Mouse (Mus musculus) heart, embryonic 11.5 days (tissue): Measurements from ENCODE around the gene Pdlim7. TPM values are rescaled to one million over a fixed set of nuclear protein-coding genes. Genes with fewer than 3 reads are reported as not detected.

Source experiments
- ATAC-seq: fragments of 200-750 bp; cut with Nextera tagmentation; replicated peaks from 2 replicates; pipeline ENCODE4 v1.8.0; 2017; ENCODE audit warnings: moderate library complexity; ENCODE audit not compliant: insufficient number of reproducible peaks, low FRiP score, low TSS enrichment
- H3K27ac ChIP-seq: fragments of 300-500 bp; sonication (generic); 2 replicates; pipeline ENCODE4 v1.5.1; 2014; ENCODE audit warnings: mild to moderate bottlenecking, low read depth, low read length
- H3K27me3 ChIP-seq: fragments of 300-500 bp; sonication (generic); 2 replicates; pipeline ENCODE4 v1.6.1; 2014; ENCODE audit warnings: mild to moderate bottlenecking, low read length, mixed read lengths; ENCODE audit not compliant: control insufficient read depth, insufficient read depth
- H3K36me3 ChIP-seq: fragments of 300-500 bp; sonication (generic); 2 replicates; pipeline ENCODE4 v1.6.1; 2014; ENCODE audit warnings: mild to moderate bottlenecking, low read length, moderate library complexity, mixed read lengths; ENCODE audit not compliant: control insufficient read depth, insufficient read depth
- H3K4me1 ChIP-seq: fragments of 300-500 bp; sonication (generic); 2 replicates; pipeline ENCODE4 v1.6.1; 2014; ENCODE audit warnings: low read length; ENCODE audit not compliant: control insufficient read depth, insufficient read depth
- H3K4me2 ChIP-seq: fragments of 300-500 bp; sonication (generic); 2 replicates; pipeline ENCODE4 v1.6.1; 2014; ENCODE audit warnings: mild to moderate bottlenecking, moderate library complexity
- H3K4me3 ChIP-seq: fragments of 300-500 bp; sonication (generic); 2 replicates; pipeline ENCODE4 v1.5.1; 2014; ENCODE audit warnings: low read depth, low read length
- H3K9ac ChIP-seq: fragments of 300-500 bp; sonication (generic); 2 replicates; pipeline ENCODE4 v1.6.1; 2014; ENCODE audit warnings: mild to moderate bottlenecking, low read depth, low read length, moderate library complexity
- H3K9me3 ChIP-seq: fragments of 300-500 bp; sonication (generic); replicated peaks from 2 replicates; pipeline ENCODE4 v1.6.1; 2016; ENCODE audit warnings: low read length; ENCODE audit not compliant: control insufficient read depth
- WGBS: fragments of 180-500 bp; shearing (Covaris S2); extraction: QIAGEN DNeasy Blood & Tissue Kit; methylation state at CpG from one replicate; pipeline ENCODE4 v1.1.7; 2014; ENCODE audit not compliant: insufficient replicate concordance; 5-methylcytosine and 5-hydroxymethylcytosine counted together
- polyA plus RNA-seq: library from polyadenylated mRNA; unstranded; fragments of >200 nt; fragmentation: Nextera tagmentation; extraction: Ambion mirVana; gene quantifications from 2 replicates; pipeline ENCODE4 v1.2.1, GENCODE M21; 2014

Gene Pdlim7
- polyA plus RNA-seq = 439 and 451 TPM in 2 replicates

DNA sequence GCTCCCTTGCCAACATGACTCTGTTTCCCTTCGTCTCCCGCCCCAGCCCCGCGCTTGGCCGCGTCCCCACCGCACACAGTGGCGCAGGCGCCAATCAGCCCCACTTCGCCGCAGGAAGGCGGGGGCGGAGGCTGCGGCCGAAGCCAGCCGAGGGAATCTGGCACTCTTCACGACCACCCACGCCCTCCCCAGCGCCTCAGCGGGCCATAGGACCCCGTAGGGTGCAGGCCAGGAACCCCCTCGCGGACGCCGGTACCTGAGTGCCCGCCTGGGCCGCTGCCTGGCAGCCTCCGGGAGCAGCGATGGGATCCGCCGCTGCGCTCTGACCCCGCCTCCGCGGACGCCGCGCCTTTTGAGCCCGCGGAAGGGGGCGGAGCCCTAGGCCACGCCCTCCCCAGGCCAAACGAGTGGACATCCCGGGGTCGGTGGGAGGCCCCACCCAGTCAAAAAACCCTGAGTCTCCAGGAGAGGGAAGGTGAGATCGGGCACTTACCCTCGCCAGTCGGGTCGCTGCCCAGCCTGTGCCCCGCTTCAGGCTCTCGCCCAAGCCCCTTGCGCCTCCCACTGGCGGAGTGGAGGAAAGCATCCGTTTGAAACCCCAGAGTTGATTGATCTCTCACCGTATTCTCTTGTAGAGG lies at the start of gene Pdlim7:
TSS of gene Pdlim7 (minus strand) at position 566 of the 638 bp plus-strand sequence.
- Histone ChIP-seq H3K9me3 (no peaks in the 10 kb centered on the region), H3K36me3 (peaks cover 15% of the 10 kb centered on the region), H3K4me2 (peak within 1 kb of the TSS; percentile 69), H3K27me3 (peaks cover 9% of the 10 kb centered on the region), H3K9ac (peak within 1 kb of the TSS; percentile 99), H3K27ac (peak within 1 kb of the TSS; percentile 91), H3K4me1 (peaks cover 30% of the 10 kb centered on the region), H3K4me3 (peak within 1 kb of the TSS; percentile 98)
- under 1% methylated on average over 54 of the region's 55 CpGs for WGBS
- ATAC-seq = peak; percentile 43

DNA sequence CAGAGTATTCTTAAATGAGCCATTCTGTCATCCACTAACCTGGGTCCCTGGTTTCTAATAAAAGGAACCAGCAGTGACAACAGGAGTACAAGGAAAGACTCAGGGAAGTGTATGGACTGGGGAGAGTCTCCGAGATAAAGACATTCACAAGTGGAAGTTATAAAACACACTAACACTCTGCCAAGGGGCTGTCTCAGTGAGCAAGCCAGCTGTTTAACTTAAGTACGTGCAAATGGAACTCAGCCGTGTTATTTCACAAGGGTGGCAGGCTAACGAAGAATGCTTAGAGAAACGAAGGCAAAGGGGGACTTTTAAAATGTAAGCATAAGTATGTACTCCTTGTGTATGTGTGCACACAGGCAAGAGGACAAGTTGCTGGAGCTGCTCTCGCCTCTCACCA lies 44.0 kb upstream of the Pdlim7 start:
- no peaks in the 10 kb centered on the region for H3K27me3 ChIP-seq
- peaks cover 7% of the 10 kb centered on the region for H3K36me3 ChIP-seq
- no peaks in the 10 kb centered on the region for H3K9me3 ChIP-seq
- H3K4me1 ChIP-seq = no peaks in the 10 kb centered on the region
- no peak overlapping the region for H3K4me3 ChIP-seq
- H3K9ac ChIP-seq = no peak overlapping the region
- 82% methylated on average over 6 of the region's 6 CpGs for WGBS
- H3K4me2 ChIP-seq = no peak overlapping the region
- no peak for ATAC-seq
- H3K27ac ChIP-seq = no peak overlapping the region

DNA sequence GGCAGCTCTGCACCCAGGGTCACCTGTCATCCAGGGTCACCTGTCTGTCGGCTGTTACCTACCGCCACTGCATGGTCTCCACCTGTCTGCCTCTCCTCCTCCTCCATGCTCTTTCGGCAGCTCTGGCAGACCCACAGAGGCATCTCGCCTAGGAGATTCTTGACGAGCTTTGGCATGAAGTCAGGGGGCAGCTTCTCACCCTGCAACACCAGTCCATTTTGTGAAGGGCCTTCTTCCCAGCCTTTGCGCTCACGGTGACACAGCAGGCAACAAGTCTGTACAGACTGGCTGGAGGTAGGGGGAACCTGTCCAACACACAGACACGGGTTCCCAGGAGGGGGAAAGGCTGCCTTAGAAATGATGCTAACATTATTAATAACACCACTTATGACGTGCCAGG lies 42.4 kb upstream of the Pdlim7 start:
- Histone ChIP-seq H3K36me3 (peaks cover 3% of the 10 kb centered on the region; the same call in 1 of the 2 replicates), H3K9ac (no peak overlapping the region), H3K27me3 (no peaks in the 10 kb centered on the region), H3K27ac (no peak overlapping the region), H3K4me3 (no peak overlapping the region), H3K4me2 (no peak overlapping the region), H3K9me3 (no peaks in the 10 kb centered on the region), H3K4me1 (no peaks in the 10 kb centered on the region)
- no peak for ATAC-seq
- 89% methylated on average over 9 of the region's 9 CpGs for WGBS

DNA sequence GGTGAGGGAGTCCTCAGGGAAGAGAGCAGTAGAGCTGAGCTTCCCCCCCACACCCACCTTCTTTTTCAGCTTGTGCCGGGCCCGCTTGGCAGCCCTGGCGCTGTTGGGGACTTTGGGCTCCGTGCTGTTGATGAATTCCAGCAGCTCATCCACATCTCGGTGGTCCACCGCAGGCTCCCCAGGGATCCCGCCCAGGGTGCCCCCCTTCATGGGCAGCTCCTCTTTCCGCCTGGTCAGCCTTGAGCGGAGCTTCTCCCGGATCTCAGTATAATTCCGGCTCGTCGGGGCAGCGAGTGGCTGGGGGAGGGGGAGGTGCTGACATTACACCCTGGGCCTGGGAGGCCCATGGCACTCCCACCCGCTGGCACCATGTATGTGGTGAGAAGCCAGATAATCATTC lies 35.6 kb upstream of the Pdlim7 start:
- H3K9me3 ChIP-seq = no peaks in the 10 kb centered on the region

DNA sequence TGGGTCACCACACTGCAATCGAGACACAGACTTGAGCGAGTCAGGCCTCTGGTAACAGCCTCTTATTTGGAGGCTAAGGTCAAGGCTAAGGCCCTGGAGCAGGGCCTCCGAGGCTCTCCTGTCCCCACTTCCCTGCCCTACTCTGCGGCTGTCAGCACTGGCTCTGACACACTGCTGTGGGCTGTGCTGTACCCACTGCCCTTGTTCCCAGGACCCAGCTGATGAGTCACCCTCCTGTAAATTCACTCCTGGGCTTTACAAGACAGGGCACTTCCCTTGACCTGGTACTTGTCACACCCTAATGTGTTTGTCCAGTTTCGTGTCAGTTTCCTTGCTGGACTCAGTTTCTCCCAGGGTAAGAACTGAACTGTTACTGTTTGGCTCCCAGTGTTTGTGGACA lies 35.0 kb upstream of the Pdlim7 start:
- Histone ChIP-seq H3K9ac (no peak overlapping the region), H3K4me1 (no peaks in the 10 kb centered on the region)
- 82% methylated on average over 5 of the region's 5 CpGs for WGBS

More for the DNA sequence above, 35.6 kb upstream of the Pdlim7 start:
- Histone ChIP-seq H3K4me2 (no peak overlapping the region), H3K4me3 (no peak overlapping the region), H3K9ac (no peak overlapping the region), H3K4me1 (no peaks in the 10 kb centered on the region), H3K27me3 (no peaks in the 10 kb centered on the region), H3K36me3 (peaks cover 18% of the 10 kb centered on the region), H3K27ac (no peak overlapping the region)
- no peak for ATAC-seq
- WGBS = 83% methylated on average over 15 of the region's 15 CpGs

DNA sequence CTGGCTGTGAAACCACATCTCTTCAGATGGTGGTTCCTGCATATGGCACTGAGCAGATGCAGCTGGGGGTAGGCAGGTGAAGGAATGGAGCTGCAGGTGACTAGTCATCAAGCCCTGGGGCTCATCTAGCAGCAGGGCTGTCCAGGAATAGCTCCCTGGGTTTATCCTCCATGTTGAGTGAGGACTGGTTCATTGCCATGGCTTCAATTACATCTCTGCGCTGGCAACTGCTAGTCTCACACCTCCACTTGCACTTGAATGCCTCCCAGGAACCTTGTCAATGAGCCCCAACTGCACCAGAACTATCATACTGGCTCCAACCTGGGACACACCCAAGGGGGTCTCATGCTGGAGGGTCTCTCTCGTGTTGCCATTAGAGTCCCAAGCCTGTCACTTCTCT lies 34.4 kb upstream of the Pdlim7 start:
- Histone ChIP-seq H3K9ac (no peak overlapping the region), H3K9me3 (no peaks in the 10 kb centered on the region), H3K4me2 (no peak overlapping the region), H3K4me3 (no peak overlapping the region), H3K36me3 (peaks cover 21% of the 10 kb centered on the region), H3K27me3 (no peaks in the 10 kb centered on the region), H3K4me1 (no peaks in the 10 kb centered on the region), H3K27ac (no peak overlapping the region)
- 100% methylated on average over 2 of the region's 2 CpGs for WGBS
- no peak for ATAC-seq

More for the DNA sequence above, 35.0 kb upstream of the Pdlim7 start:
- Histone ChIP-seq H3K9me3 (no peaks in the 10 kb centered on the region), H3K27ac (no peak overlapping the region), H3K27me3 (no peaks in the 10 kb centered on the region), H3K4me3 (no peak overlapping the region), H3K36me3 (peaks cover 17% of the 10 kb centered on the region), H3K4me2 (no peak overlapping the region)
- no peak for ATAC-seq

DNA sequence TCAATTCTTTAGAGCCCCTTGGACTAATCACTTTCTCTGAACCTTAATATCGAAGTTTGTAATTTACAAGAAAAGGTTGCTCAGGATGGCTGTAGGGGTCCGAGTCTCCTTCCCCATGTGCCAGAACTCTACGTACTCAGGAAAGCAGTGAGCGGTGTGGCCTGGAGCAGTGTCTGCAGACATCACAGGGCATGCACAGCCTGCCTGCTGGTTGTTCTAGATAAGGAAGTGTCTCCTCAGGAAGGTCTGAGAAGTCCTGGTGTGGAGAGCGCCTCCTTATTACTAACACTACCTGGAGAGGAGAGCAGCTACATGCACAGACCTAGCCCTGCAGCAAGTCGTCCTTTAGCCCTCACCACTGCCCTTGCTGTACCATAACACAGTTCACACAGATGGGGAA lies 31.3 kb upstream of the Pdlim7 start:
- H3K36me3 ChIP-seq = peaks cover 35% of the 10 kb centered on the region
- no peak overlapping the region for H3K27ac ChIP-seq
- WGBS = 76% methylated on average over 6 of the region's 6 CpGs
- H3K9ac ChIP-seq = no peak overlapping the region
- no peaks in the 10 kb centered on the region for H3K27me3 ChIP-seq
- no peaks in the 10 kb centered on the region for H3K9me3 ChIP-seq
- no peak overlapping the region for H3K4me2 ChIP-seq
- no peaks in the 10 kb centered on the region for H3K4me1 ChIP-seq
- ATAC-seq = no peak
- H3K4me3 ChIP-seq = no peak overlapping the region

DNA sequence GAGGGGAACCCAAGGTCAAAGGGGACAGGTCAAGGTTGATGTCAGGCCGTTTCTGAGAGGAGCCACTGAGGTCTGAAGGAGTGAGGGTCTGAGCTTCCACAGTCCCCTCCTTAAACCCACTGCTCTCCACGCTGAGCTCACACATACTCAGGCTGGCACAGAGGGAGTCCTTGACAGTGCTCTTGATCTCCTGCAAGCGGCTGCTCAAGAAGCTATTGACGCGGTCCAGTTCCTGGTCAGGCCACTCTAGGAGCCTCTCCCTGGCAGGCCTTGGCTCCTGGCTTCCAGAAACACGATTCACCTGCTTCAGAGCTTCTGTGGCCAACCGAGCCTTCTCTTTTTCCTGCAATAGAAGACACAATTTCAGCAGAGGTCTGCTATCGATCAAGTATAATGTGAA lies 30.0 kb upstream of the Pdlim7 start:
- Histone ChIP-seq H3K9me3 (no peaks in the 10 kb centered on the region), H3K27me3 (no peaks in the 10 kb centered on the region), H3K27ac (no peak overlapping the region), H3K9ac (no peak overlapping the region), H3K4me1 (no peaks in the 10 kb centered on the region), H3K36me3 (peaks cover 37% of the 10 kb centered on the region), H3K4me2 (no peak overlapping the region), H3K4me3 (no peak overlapping the region)
- no peak for ATAC-seq
- 90% methylated on average over 8 of the region's 8 CpGs for WGBS

DNA sequence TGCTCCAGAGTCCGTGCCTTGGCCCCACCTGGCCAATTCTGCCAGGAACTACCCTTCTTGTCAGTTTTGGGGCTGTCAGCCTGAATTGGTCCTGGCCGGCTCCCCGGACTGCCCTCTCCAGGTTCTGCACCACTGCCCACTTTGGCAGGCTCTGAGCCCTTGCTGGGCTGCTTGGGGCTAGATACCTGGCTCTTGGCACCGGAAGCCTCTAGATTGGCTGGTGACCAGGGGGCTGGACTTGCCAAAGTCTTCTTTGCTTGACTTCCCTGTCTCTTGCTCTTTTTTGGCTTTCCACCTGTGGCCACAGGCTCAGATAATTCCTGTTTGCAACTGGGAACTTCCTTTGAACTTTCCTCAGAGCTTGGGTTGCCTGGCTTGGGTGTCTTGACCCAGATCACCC lies 29.4 kb upstream of the Pdlim7 start:
- no peak for ATAC-seq
- Histone ChIP-seq H3K27me3 (no peaks in the 10 kb centered on the region), H3K27ac (no peak overlapping the region), H3K9ac (no peak overlapping the region), H3K36me3 (peaks cover 32% of the 10 kb centered on the region), H3K9me3 (no peaks in the 10 kb centered on the region), H3K4me1 (no peaks in the 10 kb centered on the region), H3K4me2 (no peak overlapping the region), H3K4me3 (no peak overlapping the region)
- 96% methylated on average over 4 of the region's 4 CpGs for WGBS
